Mouse (Mus musculus) small intestine, adult 2 months (tissue): ENCODE results near the gene Myoz1.

Source experiments
- CTCF ChIP-seq: fragments of 200-500 bp; IDR thresholded peaks from 2 replicates; pipeline ENCODE4 v1.5.1; 2012; ENCODE audit warnings: low read depth, mild to moderate bottlenecking, control low read depth, inconsistent platforms, low read length, moderate library complexity, mixed read lengths; ENCODE audit not compliant: insufficient replicate concordance, insufficient read length; ENCODE audit errors: extremely low read depth
- POLR2A ChIP-seq: fragments of 200-500 bp; IDR thresholded peaks from 2 replicates; pipeline ENCODE4 v1.6.1; 2012; ENCODE audit warnings: low read depth, mild to moderate bottlenecking, control low read depth, inconsistent platforms, low read length, moderate library complexity

DNA sequence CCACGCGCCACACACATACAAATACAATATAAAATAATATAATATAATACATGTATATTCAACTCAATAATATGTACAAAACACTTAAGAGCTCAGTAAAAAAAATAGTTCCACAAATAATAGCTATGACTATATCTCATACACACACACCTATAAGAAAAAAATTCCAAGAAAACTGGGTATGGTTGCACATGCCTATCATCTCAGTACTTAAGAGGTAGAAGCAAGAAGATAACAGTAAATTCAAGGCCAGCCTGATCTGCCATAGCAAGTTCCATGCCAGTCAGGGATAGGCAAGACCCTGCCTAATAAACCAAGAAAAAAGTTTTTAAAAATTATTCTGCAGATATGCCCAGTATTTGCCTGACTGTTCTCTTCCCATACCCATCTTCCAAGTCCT lies 41.3 kb downstream of the Myoz1 start:
- TF ChIP-seq CTCF (no peak), POLR2A (no peak)
